Mouse (Mus musculus) stomach, postnatal 0 days (tissue): ENCODE results near the gene AI481877. TPM values are rescaled to one million over a fixed set of nuclear protein-coding genes. Genes with fewer than 3 reads are reported as not detected.

Experiments used
- ATAC-seq: fragments of 200-750 bp; cut with Nextera tagmentation; 2 replicates; pipeline ENCODE4 v1.8.0; 2017; ENCODE audit not compliant: low FRiP score, low TSS enrichment
- DNase-seq: peaks from one replicate; pipeline ENCODE4 v3.0.0-alpha.2; 2016; ENCODE audit warnings: low spot score
- H3K27ac ChIP-seq: fragments of 300-500 bp; sonication (generic); replicated peaks from 2 replicates; pipeline ENCODE4 v1.5.1; 2014; ENCODE audit warnings: mild to moderate bottlenecking, control low read depth
- H3K27me3 ChIP-seq: fragments of 300-500 bp; sonication (generic); 2 replicates; pipeline ENCODE4 v1.6.1; 2014; ENCODE audit warnings: low read length; ENCODE audit not compliant: control insufficient read depth, insufficient read depth
- H3K36me3 ChIP-seq: fragments of 300-500 bp; sonication (generic); 2 replicates; pipeline ENCODE4 v1.6.1; 2014; ENCODE audit warnings: low read length, mixed read lengths; ENCODE audit not compliant: control insufficient read depth, insufficient read depth
- H3K4me1 ChIP-seq: fragments of 300-500 bp; sonication (generic); replicated peaks from 2 replicates; pipeline ENCODE4 v1.6.1; 2014; ENCODE audit warnings: antibody characterized with exemption; ENCODE audit not compliant: control insufficient read depth, insufficient read depth
- H3K4me2 ChIP-seq: fragments of 300-500 bp; sonication (generic); replicated peaks from 2 replicates; pipeline ENCODE4 v1.6.1; 2014; ENCODE audit warnings: low read depth, mild to moderate bottlenecking, control low read depth, moderate library complexity
- H3K4me3 ChIP-seq: fragments of 300-500 bp; sonication (generic); 2 replicates; pipeline ENCODE4 v1.5.1; 2014; ENCODE audit warnings: low read depth, low read length, control low read depth
- H3K9ac ChIP-seq: fragments of 300-500 bp; sonication (generic); 2 replicates; pipeline ENCODE4 v1.6.1; 2014; ENCODE audit warnings: mild to moderate bottlenecking, low read length, control low read depth, mixed read lengths
- H3K9me3 ChIP-seq: fragments of 300-500 bp; sonication (generic); 2 replicates; pipeline ENCODE4 v1.6.1; 2016; ENCODE audit warnings: low read length; ENCODE audit not compliant: control insufficient read depth
- CTCF ChIP-seq: IDR thresholded peaks from 2 replicates; pipeline ENCODE4 v1.5.1; 2016; ENCODE audit warnings: antibody characterized with exemption, low read depth, mild to moderate bottlenecking, moderate library complexity
- EP300 ChIP-seq: optimal IDR thresholded peaks from 2 replicates; pipeline ENCODE3; 2016; ENCODE audit warnings: antibody characterized with exemption
- WGBS: fragments of 180-500 bp; shearing (Covaris S2); extraction: QIAGEN DNeasy Blood & Tissue Kit; methylation state at CpG from one replicate; pipeline ENCODE4 v1.1.7; 2014; 5-methylcytosine and 5-hydroxymethylcytosine counted together
- polyA plus RNA-seq: library from polyadenylated mRNA; unstranded; fragments of >200 nt; fragmentation: Nextera tagmentation; extraction: Ambion mirVana; gene quantifications from 2 replicates; pipeline ENCODE4 v1.2.1, GENCODE M21; 2015

The AI481877 gene
- polyA plus RNA-seq, 1 experiment from 2014 or later = 1.2 TPM

DNA sequence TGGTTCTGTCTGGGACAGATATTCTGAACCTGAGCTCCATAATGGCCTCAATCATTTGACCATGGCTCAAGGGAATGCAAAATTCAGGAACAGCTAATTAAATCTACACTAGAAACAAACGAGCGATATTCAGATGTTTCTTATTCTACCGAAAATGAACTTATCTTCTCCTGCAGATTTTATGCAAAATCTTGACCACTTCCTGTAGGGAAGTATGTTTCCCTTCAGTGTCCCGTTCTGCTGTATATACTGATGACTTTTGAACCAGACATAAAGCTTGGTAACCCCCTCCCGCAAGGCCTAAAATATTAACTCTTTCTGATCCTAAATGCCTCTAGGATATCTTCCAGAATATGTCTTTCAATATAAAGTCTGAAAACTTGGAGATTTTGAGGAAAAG, 12.1 kb upstream of the AI481877 start:
- no peak overlapping the region for H3K4me3 ChIP-seq
- TF ChIP-seq EP300 = no peak
- TF ChIP-seq CTCF = no peak
- H3K36me3 ChIP-seq = no peaks in the 10 kb centered on the region
- ATAC-seq (no peak), DNase-seq (no peak)
- H3K9me3 ChIP-seq = no peaks in the 10 kb centered on the region
- no peak overlapping the region for H3K9ac ChIP-seq
- no peak overlapping the region for H3K27ac ChIP-seq
- H3K4me2 ChIP-seq = no peak overlapping the region
- 54% methylated on average over 5 of the region's 5 CpGs for WGBS
- H3K4me1 ChIP-seq = no peaks in the 10 kb centered on the region
- H3K27me3 ChIP-seq = no peaks in the 10 kb centered on the region

DNA sequence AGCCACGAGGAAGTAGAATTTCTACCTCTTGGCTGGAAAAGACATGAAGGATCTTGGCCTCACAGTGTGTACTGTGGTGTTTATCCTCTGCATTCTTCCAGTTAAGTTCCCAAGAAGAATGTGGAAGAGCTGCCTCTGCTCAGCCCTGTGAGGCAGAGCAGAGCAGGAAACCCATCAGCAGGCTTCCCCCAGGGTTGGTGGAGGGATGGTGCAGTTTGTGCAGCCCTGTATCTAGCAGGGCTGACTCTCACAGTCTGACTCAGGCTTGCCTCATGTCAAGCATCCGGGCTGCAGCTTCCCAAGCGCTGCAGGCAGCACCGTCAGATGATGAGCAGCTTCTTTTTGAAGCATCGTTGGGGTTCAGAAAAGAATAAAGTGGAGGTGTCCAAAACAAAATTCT, 10.3 kb upstream of the AI481877 start:
- Histone ChIP-seq H3K27ac (0 out of 2 replicates have a peak overlapping the region, but pooled peaks have one; percentile 36), H3K4me2 (no peak overlapping the region), H3K9me3 (no peaks in the 10 kb centered on the region), H3K4me1 (no peaks in the 10 kb centered on the region), H3K4me3 (no peak overlapping the region), H3K36me3 (no peaks in the 10 kb centered on the region), H3K27me3 (no peaks in the 10 kb centered on the region), H3K9ac (no peak overlapping the region)
- no peak; the same call in 1 of the 2 replicates for ATAC-seq
- WGBS = 57% methylated on average over 5 of the region's 5 CpGs
- no peak for DNase-seq
- TF ChIP-seq CTCF (no peak), EP300 (no peak)

DNA sequence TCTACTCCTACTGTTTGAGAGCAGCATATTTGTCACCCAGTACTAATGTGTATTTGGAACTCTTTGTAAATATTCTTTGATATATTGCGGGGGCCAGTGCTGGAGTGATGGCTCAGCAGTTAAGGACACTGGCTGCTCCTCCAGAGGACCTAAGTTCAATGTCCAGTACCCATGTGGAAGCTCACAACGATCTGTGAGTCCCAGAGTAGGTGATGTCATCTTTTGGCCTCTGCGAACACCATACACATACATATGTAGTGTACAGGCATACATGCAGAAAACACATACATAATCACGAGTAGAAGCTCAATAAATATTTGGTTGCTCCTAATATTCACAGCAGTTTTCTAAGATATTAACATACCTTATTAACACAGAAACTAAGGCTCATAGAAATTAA, 9.8 kb downstream of the AI481877 start:
- no peak overlapping the region for H3K9ac ChIP-seq
- no peaks in the 10 kb centered on the region for H3K36me3 ChIP-seq
- H3K27me3 ChIP-seq = no peaks in the 10 kb centered on the region
- TF ChIP-seq CTCF (no peak), EP300 (no peak)
- H3K4me2 ChIP-seq = no peak overlapping the region
- ATAC-seq = 0 out of 2 replicates have a peak, but pooled peaks have one; percentile 51
- H3K9me3 ChIP-seq = no peaks in the 10 kb centered on the region
- DNase-seq = no peak
- H3K4me3 ChIP-seq = no peak overlapping the region
- no peaks in the 10 kb centered on the region for H3K4me1 ChIP-seq
- 60% methylated on average over 4 of the region's 4 CpGs for WGBS
- H3K27ac ChIP-seq = no peak overlapping the region

GRCm38 (mm10) chr4:59125053-59125452, 13.7 kb downstream of the AI481877 start:
- ATAC-seq = no peak
- no peak overlapping the region for H3K27ac ChIP-seq
- no peak overlapping the region for H3K4me3 ChIP-seq
- H3K27me3 ChIP-seq = no peaks in the 10 kb centered on the region
- no peaks in the 10 kb centered on the region for H3K9me3 ChIP-seq
- WGBS = 87% methylated on average over 1 of the region's 1 CpGs
- no peak for TF ChIP-seq CTCF
- no peak for TF ChIP-seq EP300
- no peaks in the 10 kb centered on the region for H3K36me3 ChIP-seq
- no peak overlapping the region for H3K4me2 ChIP-seq
- H3K9ac ChIP-seq = no peak overlapping the region
- H3K4me1 ChIP-seq = no peaks in the 10 kb centered on the region
- no peak for DNase-seq

DNA sequence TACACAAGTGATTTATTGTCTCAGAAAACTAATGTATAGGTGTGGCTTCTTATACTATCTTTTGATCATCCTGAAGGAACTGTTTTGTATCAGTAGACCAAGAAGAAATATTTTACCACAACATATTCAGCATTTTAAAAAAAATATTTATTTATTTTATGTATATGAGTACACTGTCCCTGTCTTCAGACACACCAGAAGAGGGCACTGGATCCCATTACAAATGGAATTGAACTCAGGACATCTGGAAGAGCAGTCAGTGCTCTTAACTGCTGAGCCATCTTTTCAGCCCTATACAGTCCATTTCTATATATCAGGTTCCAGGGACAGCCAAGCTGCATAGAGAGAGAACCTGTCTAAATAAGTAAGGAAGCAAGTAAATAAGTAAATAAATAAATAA, 15.2 kb downstream of the AI481877 start:
- ATAC-seq = no peak
- no peaks in the 10 kb centered on the region for H3K36me3 ChIP-seq
- TF ChIP-seq EP300 (no peak), CTCF (peak; percentile 31)

DNA sequence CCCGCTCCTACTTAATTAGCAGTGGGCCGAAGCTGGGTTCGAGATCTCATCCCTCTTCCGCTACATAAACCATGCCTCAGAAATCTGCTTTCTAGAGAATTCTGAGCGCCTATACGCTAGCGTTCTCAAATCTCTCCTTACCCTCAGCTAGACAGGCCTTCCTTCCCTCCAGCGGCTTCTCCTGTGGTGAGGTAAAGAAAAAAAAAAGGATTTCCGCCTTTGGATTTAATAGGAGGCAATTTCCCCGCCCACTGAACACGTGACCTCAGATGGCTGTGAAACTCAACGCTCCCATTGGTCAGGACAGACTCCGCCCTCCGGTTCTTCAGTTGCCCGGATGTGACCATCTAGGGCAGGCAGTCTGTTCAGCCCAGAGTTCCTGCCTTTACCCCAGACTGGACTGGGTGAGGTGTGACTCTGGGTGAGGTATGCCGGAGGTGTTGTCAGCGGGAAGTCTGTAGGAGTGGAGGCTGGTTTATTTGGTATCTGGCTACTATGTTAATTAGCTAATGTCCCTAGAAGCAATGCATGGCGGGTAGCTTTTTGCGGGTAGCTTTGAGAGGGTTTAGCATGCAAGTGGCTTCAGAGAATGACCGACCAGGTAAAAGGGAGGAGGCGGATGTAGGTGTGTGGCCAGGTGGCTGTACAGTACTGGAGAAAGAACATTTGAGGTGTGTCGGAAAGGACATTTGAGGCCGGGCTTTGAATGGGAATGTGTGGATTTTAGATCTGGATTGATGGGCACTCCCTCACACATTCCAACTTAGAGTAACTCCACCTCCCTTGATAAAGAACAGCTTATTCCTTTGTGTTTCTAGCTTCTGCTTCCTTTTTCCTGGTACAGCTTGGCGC, 20.9 kb downstream of the AI481877 start:
- H3K27me3 ChIP-seq = no peaks in the 10 kb centered on the region
- peak overlapping the region; percentile 81 for H3K27ac ChIP-seq
- 81% methylated on average over 24 of the region's 24 CpGs for WGBS
- no peaks in the 10 kb centered on the region for H3K9me3 ChIP-seq
- H3K4me2 ChIP-seq = no peak overlapping the region
- no peak overlapping the region for H3K9ac ChIP-seq
- H3K4me3 ChIP-seq = no peak overlapping the region
- TF ChIP-seq EP300 (no peak), CTCF (no peak)
- peak; percentile 91 for DNase-seq
- H3K4me1 ChIP-seq = no peaks in the 10 kb centered on the region
- ATAC-seq = peak; percentile 99
- no peaks in the 10 kb centered on the region for H3K36me3 ChIP-seq

More for the DNA sequence above, 15.2 kb downstream of the AI481877 start:
- Histone ChIP-seq H3K9me3 (no peaks in the 10 kb centered on the region), H3K4me3 (no peak overlapping the region), H3K27me3 (no peaks in the 10 kb centered on the region), H3K4me1 (no peaks in the 10 kb centered on the region), H3K4me2 (no peak overlapping the region), H3K27ac (no peak overlapping the region), H3K9ac (no peak overlapping the region)
- DNase-seq = no peak
